Mouse (Mus musculus) liver, adult 2 months (tissue): ENCODE results near the gene Stip1.

Source experiments
- CTCF ChIP-seq: fragments of 200-500 bp; IDR thresholded peaks from 2 replicates; pipeline ENCODE4 v1.5.1; 2011; ENCODE audit warnings: low read depth, low read length, control low read depth
- POLR2A ChIP-seq: fragments of 200-500 bp; IDR thresholded peaks from 2 replicates; pipeline ENCODE4 v1.6.1; 2011; ENCODE audit warnings: low read length, control low read depth; ENCODE audit not compliant: insufficient read depth; ENCODE audit errors: extremely low read depth

GRCm38 (mm10) chr19:6972247-6972917 lies 67.4 kb downstream of the Stip1 start:
- TF ChIP-seq CTCF, result no peak
- TF ChIP-seq POLR2A, result no peak
